Mouse (Mus musculus): ENCODE results near the gene Sdc4.
A peak's percentile ranks its signal among the peaks of the same experiment; 100 is the strongest.

Sdc4 gene

DNA sequence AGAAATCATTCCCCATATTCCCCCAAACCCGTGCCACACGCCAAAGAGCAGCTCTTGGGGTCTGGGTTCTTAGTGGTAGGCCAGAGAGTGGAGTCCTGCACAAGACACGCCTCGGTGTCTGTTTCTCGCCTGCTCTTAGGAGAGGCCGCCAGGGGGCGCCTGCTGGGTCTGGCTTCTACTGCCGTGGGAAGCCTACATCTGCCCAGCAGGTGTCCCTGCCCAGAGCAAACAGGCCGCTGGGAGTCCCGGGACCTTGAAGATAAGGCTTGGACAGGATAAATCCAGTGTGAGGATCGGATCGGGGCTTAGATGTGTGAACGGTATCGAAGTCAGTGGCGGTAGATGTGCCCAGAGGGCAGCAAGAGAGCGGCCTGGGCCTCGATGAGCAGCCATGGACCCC lies 40.8 kb downstream of the Sdc4 start, which contains the start of gene Rbpjl:
Gene Rbpjl (plus strand): TSS at position 236 of the 400 bp plus-strand sequence.
- peak; percentile 85 for DNase-seq

DNA sequence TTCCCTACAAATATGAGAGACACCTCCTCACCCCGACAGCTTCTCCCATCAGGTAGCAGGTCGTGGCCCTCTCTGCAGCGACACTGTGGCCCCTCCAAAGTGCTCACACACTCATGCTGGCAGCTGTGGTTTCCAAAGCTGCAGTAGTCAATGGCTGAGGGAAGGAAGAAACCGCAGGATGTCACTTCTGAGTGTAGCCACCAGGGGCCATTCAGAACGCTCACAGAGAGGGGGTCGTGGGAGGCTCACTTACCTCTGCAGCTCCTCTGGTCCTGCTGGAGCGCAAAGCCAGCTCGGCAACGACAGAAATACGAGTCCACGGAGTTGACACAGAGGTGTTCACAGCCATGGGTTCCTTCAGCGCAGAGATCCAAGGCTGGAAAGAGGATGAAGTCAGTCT lies 46.8 kb downstream of the Sdc4 start:
- no peak for DNase-seq

DNA sequence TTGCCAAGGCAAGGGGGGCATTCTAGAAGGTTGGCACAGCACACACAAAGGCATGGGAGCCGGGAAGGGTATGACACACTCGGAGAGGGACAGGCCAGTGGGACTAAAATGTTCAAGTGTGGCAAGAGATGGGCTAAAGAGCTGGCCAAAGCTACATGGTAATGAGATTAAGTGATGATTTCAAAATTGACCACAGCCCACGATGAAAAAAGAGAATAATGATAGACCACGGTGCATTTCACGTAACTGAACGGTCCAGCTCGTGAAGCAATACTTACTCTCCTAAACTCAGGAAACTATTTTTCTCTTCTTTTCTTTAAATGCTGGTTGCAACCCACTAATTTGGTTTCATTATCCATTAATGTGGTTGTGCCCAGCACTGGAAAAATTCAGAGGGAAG lies 47.6 kb downstream of the Sdc4 start:
- DNase-seq, result no peak

DNA sequence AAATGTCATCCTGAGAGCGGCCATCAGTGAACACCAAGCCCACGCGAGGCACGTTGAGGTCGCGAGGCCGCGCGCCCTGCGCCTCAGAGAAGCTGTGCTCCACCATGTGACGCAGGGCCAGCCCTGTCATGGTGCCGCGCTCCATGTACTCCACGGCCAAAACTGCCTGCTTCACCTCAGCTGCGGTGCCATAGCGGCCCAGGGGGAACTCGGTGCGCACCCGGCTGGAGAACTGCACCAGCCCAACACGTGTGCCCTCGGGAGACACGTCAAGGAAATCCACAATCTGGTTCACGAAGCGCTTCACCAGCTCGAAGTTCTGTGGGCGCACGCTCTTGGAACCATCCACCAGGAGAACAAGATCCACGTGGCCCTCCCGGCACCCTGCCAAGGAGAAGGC lies 50.6 kb downstream of the Sdc4 start:
- DNase-seq, result no peak

DNA sequence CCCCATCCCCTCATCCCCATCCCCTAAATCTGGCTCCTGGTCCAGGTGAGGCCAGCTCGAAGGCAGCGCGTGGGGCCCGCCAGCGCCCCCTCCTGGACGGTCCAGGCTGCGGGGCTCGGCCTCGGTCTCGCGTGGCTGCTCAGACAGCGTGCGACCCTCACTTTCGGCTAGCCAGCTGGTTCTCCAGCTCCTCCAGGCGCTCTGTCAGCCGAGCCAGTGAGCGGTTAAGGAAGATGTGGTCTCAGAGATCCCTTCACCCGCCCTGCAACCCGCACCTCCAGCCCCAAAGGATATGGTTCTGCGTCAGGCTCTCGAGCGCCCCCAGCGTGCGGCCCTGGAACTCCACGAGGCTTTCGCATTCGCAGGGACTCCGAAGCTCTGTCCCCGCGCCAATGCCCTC lies 54.2 kb downstream of the Sdc4 start:
- peak; percentile 87 for DNase-seq

DNA sequence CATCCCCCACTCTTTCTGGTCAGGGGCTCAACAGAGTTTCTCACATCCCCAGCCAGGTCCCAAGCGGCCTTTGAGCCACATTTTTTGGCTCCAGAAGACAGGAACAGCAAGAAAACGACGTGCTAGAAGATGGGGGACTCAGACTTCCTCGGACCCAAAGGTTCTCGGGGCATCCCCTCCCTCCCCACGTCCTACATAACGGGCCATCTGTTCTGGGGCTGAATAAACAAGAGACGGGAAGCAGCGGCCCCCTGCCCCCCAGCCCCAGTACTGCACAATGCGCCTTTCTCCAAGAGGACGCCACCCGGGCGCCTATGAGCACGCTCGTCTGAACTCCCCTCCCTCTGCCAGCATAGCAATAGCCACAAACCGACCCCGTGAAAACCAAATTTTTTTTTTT lies 54.7 kb downstream of the Sdc4 start, which contains the start of gene Slpi:
Gene Slpi (minus strand): TSS at position 76 of the 400 bp plus-strand sequence.
- DNase-seq, result no peak

DNA sequence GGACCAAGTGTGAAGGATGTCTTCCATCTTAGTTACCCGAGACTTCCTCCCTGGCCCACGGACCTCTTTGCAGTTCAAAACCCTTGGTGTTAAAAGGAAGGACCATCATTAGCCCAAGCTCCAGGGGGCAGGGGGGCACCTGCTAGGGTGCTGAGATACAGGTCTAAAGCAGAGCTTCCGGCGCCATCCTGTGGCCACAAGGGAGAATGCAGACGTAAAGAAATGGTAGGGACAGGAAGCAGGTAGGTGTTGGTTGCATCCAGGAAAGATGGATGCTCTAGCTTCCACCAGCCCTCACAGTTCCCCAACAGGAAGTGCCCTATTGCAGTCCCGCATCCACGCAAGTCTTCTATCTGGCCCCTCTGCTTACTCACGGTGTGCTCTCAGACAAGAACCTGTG lies 56.7 kb downstream of the Sdc4 start:
- peak; percentile 33 for DNase-seq

DNA sequence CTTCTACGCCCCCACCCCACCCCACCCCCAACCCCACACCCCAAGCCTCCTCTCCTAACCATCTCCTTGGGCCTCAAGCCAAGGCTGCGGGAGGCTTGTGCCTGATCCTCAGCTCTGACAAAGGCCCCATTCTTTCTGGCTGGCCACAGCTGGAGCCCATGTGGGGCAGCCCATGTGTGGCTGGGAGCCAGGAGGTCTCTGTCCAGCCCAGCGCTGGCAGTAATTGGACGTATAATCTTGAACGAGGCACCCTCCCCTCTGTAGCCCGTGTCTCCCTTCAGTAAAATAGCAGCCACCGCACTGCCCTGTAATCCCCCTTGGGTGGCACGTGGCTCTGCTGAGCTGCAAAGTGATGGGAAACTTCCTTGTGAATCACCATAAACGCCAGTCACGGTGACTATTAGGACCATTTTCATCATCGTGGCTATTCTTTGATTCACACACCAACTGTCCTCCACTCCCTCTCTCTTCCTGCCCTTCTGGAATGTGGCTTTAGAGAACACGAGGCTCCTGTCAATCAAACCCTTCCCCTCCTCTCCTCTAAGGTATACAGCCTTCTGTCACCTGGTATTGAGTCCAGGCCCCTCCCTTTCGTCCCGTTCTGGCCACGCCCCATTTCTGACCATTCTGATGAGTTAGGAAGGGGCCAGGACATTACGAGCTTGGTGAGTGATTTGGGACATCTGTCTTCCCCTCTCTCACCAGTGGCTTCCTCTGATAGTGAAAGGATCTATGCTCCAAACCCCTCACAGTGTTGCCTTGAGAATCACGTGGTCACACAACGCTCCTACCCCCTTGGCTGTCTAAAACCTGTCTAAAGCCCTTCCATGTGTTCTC lies 57.5 kb downstream of the Sdc4 start:
- no peak for DNase-seq

DNA sequence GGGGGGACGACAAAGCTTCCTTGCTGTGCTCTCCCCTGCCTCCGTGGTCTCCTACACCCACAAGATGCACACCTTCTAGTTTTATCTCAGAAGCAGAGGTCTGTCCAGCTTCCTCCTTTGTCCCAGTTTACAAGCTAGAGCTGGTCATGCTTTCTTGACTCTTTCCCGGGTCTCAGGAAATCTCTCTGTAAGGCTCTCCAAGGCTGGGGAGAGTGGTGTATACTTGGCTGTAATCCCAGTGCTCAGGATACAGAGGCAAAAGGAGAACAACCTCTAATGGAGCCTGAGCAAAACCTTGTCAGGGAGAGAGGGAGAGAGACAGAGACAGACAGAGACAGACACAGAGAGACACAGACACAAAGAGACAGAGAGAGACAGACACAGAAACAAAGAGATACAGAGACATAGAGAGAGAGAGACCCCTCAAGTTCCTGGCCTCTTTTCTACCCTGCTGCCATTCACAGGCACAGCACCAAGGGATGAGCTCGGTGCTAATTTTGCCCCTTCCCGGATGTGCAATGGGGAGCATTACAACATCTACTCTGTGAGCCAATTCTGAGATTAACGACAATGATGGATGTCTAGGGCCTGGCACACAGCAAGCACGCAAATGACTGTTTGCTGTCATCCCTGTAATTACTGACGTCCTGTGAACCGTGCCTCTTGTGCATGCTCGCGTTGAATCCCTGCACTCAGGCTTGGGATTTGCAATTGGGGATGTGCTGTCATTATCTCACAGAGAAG lies 59.9 kb downstream of the Sdc4 start:
- DNase-seq, result no peak

DNA sequence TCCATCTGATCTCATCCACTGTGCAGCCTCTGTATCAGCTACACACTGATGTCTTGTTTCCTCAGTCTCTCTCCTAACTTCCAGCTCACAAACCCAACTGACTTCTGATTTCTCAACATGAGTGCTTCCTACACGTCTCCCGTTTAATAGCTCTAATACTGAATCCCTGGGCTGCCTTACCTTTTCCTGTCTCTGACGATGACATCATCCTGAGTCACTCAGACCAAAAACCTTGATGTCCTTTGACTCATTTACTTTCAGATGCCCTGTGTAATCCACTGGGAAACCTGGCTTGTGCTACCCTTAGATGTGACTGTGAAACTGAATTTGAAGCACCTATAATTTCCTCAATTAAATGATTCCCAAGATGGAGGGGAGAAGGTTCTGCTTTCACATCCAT lies 60.7 kb downstream of the Sdc4 start:
- DNase-seq, result no peak

DNA sequence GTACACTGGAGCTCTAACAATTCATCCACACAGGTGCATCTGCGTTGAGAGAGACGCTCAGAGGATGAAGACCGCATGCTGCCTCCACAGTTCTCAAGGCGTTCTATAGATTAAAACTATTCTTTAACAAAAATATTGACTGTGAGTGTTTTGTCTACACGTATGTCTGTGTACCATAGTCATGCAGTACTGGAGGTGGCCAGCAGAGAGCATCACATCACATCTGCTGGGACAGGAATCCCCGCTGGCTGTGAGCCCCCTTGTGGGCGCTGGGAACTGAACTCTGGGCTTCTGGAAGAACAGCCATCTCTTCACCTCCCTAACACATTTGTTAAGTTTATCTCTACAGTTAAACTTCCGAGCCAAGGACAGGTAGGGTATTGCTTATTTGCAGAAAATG lies 62.0 kb downstream of the Sdc4 start:
- no peak for DNase-seq

DNA sequence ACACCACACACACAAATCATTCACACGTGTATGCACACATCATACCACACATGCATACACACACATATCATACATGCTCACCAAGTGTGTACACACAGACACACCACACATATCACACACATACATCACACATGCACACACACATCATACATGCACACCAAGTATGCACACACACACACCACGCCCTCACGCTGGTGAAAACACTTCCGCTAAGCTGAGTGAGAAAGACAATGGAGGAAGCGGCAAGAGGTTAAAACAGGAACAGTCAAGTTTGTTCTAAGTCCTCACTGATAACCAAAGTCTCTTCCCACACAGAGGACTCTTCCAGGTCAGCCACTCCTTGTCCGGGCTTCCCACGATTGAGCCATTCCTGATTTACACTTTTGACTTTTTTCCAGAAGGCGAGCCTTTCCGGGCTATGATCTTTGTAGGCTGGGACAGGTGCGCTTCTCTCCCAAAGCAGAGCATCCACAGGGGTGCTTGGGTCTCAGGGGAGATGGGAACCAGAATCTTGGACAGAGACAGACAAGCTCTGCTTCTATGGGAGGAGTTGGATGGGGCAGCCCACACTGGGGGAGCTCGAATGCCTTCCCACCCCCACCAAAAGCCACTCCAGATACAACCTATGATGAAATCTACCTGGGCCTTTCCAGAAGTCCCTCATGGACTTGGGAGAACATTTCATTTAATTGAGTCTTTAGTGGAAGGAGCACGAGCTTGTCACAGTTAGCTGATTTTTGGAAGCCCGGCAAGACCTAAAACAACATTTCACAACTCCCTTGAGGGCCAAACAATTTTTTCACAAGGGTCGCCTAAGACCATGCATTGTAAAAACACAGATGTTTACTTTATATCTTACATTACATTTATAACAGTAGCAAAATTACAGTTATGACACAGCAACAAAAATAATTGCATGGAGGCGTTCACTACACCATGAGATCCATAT lies 65.9 kb downstream of the Sdc4 start:
- no peak for DNase-seq

All from kidney, postnatal 14 days (tissue).